Mouse (Mus musculus) right cerebral cortex, postnatal 10 days (tissue): ENCODE results near the gene Pkig.

Source experiments
- DNase-seq, 2 experiments: peaks; one replicate each; pipeline ENCODE4 v3.0.0; 2021; ENCODE audit warnings: low spot score in 2 of 2

The Pkig gene

DNA sequence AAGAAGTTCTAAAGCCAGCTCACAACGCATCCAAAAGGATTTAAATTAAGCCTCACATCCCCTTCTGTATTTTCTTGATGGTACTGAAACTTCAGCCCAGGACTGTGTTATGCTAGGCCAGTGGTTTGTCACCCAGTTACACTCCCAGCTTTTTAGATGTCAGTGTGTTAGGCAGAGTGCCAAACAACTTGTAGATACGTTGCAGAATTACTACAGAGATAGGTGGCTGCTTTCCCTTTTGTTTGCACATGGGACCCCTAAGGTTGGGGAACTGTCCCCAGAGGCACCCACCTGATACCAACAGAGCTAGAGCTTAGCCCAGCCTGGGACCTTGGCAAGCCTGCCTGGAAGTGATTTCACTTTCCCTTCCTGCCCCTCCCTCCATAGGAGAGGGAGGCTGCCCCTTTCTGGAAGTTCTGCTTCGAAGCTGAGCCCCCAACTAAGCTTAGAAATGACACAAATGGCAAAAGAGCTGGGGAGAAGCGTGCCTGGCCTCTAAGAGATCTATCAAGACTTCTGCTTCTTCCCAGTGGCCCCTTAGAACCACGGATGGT, 52.5 kb downstream of the Pkig start:
- no peak for DNase-seq

DNA sequence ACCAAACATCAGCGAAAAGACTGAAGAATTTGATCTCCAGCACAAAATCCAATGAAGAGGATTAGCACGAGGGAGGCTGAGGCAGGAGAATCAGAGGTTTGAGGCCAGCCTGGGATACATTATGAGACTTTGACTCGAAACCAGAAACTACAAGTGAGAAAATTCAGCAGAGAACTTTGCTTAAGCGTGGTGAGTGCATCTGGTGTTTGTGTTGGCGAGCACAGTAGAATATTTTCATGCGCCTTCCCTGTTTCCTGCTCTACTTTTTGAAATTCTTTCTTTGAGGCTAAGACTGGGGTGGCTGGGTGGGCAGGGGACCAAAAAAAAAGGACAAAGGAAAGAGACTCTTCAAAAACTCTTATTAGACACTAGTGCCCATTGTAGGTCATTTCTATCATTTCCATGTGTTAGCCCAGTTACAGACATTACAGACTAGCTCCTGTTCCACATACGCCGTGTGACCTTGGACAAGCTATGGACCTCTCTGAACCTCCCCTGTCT, 53.2 kb downstream of the Pkig start:
- DNase-seq: no peak

DNA sequence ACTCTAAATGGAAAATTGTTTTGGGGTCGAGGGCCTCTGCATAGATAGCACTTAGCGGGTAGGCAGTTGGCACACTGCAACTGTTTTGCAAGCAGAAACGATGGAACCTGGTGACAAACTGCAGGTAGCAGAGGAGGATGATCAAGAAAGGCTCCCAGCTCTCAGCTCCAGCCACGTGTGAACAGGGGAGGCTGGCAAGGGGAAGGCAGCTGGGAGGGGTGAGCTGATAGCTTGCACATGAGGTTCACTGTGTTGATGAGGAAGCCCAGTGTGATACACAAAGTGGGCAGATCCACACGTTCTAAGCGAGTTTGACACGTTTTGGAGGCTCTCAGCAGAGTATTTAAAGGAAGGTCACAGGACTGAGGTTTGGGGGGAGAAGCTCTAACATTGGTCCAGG, 54.3 kb downstream of the Pkig start:
- no peak for DNase-seq

DNA sequence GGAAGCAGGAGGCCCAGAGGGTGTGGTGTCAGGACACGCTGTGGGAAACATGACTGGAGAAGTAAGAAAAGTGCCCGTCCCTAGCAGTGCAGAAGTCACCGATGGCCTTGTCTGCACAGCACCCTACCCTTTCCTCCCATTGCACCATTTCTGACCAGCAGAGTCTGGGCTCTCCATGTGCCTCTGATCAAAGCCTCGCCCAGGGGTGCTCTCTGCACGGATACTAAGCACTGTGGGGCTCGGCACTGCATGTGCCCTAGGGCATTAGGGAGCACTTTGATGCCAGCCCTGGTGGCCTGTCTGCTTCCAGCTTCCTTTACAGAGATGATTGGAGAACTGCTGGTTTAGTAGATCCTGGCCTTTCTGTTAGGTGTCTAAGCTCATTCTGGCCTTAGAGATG, 54.7 kb downstream of the Pkig start:
- no peak for DNase-seq

DNA sequence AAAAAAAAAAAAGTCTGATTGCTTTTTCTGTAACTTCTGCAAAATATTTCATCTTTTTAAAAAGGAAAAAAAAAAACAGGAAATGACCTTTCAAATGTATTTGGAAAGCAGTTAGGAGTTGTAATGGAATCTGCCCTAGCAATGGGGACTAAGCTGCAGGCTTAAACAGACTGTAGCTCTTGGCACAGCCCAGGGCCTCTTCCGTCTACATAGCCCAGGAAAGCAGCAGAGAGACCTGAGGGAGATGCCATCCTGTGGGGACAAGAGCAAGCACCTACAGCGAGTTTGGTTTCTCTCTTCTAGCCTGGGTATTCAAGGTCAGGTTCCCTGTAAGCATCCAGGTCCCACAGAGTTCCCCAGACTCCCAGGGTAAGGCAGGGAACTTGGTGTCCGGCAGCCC, 55.2 kb downstream of the Pkig start:
- DNase-seq: no peak

DNA sequence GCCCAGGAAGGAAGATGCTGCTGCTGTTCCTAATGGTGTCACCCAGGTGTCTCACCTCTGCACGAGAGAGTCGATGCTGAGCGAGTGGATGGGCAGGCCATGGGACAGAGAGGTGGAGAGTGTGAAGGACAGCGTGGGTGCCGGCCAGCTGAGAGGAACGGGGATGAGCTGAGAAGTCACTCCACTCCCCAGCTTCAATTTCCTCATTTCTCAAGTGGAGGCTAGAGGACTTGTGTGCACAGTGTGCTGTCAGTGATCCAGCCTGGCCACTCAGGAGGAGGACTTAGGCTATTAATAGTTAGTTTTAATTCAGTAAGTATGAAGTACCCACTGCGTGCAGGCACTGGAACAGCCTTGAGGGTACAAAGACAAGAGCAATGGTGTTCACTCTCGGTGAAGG, 58.3 kb downstream of the Pkig start:
- DNase-seq: no peak

DNA sequence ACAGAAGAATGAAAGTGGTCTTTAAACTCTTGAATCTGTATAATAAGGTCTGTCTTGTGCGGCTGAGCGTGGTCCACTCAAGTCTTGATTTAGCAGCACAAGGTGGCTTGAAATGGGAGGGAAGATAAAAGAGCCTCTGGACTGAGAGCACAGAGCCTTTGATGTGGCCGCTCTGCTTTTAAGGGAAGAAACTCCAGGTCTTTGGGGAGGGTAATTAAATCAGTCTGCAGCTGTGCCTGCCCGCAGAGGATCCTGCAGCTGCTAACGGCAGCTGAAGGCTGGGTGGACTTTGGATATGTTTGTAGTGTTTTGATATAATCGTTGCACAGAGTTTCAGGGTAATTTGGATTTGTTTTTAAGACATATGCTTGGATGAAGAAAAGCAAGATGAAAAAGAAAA, 58.7 kb downstream of the Pkig start:
- no peak for DNase-seq

DNA sequence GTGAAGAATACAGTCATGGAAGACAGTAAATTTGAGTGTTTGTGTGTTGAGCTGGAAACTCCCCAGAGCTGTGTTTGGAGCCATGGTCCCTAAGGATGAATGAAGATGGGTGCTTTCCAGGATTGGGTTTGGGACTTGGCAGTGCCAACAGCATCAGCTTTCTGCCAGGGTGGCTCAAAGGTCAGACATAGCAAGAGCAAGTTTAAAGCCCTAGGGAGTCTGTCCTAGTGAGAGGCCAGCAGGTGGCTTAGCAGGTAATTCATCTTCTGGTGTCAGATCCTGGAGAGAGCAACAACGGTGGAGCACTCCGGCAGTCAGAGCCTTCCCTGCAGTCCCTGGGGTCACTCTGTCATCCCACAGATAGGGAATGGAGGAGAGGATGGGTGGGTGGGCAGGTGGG, 60.3 kb downstream of the Pkig start:
- DNase-seq: no peak

DNA sequence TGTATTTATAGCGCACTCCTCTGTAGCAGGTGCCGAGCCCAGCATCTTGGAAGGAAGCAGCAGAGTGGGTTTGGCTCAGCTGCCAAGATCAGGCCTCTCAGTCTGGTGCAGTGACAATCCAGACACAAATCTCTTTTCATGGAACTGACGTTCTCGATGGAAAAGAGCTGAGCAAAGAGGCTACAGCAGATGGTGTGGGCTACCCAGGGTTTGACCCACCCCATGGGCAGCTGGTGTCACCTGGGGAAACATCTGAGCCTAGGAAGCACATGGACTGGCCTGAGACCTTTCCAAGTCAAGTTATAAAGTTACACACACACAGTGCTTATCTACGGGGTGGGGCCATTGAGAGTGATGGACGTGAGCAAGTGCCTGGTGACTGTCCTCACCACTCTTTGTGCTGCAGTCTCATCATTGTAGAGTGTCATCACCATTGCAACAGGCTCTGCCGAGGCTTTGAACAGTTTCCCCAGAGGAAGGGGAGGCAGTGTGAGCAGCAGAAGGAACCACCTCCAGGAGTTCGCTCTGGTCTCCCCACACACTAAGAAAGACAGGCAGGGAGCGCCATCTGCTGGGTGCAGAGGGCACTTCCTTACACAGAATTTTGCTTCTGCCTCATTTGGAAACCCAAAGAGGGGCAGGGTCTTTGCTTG, 60.9 kb downstream of the Pkig start:
- peak; percentile 90 to 91 for DNase-seq

DNA sequence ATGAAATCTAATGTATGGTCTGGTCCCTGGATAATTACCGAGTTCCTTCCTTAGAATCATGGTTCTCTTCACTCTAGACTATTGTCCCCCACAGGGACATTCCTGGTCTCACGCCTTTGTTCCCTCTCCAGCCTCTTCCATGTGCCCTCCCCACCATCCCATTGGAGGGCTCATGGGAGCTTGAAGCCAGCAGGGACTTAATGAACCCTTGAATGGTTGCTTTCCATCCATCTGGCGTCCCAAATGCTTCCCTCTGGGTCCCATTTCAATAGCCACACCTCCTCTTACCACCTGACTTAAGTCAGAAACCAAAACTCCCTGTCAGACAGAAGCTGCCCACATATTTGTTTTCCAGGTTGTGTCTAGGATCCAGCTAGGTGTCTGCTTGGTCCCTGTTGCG, 61.4 kb downstream of the Pkig start:
- no peak for DNase-seq

DNA sequence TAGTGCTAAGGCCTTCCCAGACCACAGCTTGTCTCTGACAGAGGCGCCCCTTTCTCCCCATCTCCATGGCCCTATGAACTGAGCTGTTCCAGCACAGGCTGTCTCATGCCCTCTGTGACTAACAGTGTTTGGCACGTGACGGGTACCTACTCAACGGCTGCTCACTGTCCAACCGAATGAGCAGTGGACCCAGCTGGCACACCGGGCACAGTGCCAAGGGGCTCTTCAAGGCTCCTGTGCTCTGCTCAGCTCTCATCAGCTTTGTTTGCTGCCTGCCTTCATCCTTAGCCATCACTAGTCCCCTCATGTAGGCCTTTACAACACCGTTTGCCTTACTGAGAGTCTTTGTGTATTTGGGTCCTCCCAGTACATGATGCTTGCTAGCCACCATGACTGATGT, 64.4 kb downstream of the Pkig start:
- peak; percentile 82 to 87 for DNase-seq

DNA sequence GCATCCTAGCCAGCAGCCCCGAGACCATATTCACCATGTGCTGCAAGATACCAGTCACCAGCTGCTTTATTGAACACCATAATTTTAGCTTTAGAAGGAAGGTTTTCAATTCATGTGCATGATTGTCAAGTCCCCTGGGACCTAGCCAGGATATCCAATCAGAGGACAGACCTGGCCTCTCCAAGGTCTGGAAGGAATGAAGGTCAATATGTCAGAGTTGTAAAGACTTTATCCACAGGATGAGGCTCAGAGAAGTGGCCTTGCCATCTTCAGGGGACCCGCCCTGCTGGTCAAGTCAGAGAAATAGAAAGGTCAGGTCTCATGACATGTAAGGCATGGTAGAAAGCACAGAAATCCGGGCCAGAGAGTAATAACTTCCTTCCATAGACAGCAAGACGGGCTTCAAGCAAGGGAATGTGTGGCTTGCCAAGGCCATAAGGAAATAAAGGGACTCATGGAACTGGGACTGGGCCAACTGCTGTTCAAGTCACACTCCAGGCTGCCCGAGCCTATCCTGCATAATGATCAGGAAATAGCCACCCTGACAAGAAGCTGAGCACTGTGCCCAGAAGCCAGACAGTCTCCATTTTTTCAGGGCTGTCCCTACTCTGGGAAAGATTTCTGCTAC, 68.7 kb downstream of the Pkig start:
- no peak for DNase-seq

DNA sequence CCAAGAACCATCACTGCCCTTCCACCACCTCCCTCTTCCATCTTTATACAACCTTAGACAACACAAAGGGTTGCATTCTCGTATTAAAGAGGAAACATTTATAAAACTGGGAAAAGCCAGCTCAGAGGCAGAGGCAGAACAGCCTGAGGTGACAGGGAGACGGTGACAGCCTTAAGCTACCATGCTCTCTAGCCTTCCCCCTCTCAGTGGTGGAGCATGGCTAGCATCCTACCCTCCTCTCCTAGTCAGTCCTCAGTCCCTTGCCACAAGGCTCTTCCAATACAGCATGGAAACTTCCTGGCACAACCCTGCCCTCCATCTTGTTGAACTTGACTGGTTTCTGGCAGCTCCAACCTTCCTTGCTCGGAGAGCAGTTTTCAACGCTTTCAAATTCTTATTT, 70.1 kb downstream of the Pkig start:
- no peak for DNase-seq

DNA sequence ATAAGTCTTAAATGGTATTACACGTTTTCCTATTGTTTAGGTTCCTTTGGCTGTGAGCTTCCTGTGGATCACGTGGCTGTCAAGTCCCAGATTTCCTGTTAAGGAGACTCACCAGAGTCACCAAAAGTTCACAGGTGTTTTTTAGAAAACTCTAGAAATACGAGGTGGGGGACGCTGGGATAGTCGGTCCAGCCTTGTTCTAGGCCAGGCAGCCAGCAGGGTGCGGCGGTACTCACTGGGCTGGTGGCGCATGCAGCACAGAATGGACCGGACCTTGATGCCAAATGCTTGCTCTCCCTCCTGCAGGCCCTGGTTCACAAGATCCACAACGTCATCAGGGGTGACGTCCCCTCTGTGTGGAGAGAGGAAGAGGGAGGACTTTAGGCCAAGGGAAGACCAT, 73.8 kb downstream of the Pkig start:
- no peak for DNase-seq

DNA sequence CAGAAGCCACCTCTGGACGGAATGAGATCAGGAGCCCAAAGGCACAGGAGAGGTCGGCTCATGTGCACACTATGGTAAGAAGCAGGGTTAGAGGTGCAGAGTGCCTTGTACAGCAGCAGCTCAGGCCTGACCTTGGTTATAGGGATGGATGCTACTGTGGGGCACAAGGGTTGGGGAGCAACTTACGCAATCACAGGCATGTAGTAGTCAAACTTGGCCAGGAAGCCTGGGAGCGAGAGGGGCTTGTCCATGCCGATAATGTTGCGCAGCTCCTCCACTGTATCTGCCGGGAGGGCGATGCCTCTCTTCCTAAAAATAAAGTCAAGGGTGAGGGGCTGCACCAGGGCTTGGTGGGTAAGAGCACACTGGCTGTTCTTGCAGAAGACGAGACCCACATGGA, 77.0 kb downstream of the Pkig start:
- no peak for DNase-seq

DNA sequence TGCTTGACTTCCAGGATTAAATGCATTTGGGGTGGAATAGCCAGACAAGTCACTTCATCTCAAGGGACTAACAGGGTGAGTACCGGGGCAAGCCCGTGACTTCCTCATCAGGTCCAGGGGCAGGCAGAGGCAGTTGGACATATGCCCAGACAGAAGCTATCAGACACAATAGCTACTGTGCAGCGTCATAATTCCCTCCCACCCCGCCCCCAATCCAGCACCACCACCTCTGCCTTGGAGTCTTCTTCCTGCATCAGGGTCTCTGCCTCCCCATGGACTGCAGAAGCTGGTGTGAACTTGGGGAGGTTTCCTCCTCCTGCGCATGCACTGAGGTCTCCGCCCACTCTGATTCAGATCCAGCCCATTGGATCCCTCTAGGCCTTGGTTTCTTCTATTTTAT, 77.8 kb downstream of the Pkig start:
- no peak for DNase-seq

DNA sequence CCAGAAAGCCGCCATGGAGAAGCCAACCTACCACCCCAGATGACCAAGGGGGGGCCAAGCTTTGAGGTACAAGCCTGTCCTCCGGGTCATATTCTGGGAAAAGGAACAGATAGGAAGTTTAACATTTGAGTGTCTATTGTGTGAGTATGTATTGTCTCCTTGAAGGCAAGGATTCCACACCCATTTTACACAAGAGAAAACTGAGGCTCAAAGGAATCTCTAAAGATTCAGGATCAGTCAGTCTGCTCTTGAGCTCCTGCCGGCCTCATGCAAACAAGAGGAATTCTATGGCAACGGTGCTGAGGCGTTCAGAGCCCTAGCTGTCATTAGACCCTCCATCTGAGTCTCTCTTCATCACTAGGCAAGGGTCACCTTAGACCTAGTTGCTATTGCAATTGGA, 84.5 kb downstream of the Pkig start:
- no peak for DNase-seq

DNA sequence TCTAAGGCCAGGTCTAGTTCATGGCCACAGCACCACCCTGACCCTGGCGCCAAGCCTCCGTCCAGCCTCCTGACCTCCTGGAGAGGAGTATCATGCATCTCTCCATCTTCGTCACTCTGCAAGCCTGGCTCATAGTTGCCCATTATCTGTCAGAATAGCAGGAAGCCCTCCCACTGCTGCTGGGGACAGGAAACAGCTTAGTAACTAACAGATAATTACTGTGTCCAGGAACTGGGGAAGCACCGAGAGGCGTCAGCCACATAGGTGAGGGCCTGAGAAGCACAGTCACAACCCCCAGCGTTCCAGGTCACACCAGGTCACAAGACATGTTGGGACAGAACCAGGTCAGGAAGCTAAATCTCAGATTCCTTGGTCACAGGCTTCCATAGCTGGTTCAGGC, 85.2 kb downstream of the Pkig start:
- no peak for DNase-seq

DNA sequence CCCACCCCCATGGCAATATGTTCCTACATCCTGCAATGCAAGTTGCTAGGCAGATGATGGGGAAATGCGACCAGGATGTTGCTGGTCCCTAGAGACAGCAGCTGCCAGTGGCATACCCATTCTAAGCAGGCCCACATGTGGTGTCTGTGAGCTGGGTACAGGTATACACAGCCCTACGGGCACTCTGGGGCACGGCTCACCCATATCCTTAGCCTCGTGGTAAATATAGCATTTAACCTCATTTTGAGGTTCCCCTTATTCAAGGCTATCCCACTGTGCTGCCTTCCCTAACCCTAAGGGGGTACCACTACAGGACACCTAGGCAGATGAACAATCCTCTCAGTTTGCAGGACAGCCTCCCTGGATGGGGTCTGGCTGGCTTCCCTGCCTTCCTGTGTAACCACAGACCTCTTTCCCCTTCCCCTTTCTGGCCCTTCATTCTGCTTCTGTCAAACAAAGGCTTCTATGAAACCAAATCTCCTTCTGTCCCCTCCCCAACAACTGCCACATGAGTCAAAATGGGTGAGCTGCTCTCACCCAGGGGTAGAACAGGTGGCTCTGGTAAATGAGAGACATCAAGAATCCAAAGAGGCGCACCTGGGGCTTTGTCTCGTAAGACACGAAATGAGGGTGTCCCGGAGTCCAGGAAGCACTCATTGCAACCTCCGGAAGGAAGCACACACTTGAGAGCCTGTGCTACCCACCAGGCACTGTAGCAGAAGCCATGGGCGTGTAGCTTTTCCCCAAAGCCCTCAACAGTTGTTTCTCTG, 86.8 kb downstream of the Pkig start:
- no peak for DNase-seq

DNA sequence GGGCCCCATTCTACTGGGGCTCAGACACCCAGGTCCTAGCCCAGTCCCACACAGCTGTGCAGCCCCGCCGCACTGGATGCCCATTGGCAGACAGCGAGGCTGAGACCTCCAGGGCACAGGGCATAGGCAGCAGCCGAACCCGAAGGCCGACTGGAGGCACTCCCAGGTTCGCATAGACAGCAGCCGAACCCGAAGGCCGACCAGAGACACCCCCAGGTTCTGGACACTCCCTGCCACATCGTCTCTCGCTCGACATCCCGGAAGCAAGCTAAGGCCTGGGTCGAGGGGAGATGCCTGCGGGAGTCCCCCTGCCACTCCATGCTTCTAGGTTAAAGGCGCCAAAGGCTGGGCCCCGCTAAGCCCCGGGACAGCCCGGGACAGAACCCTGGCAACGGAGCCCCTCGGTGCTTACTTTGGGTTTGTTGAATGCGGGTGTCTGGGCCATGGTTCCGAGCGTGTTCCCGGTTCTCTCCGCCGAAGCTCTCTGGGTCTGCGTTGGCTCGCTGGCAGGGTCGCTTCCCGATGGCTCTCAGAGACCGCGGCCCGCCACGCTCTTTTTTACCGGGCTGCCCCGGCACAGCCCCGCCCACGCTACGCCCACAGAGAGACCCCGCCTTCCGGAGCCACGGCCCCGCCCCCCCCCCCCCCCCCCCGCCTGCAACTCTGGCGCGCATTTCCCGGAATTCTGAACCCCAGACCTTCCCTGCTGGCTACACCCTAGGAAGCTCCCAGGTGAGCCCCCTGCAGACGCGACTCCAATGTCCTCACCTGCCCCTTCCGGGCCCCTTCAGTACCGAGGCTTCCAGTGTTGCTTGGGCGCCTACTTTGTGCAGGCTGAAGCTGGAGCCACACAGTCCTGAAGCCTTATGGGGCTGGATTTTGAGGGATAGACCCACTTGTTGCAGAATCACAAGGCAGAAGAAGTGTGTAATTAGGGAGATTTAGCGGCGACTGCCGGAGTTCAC, 91.7 kb downstream of the Pkig start, which contains the start of gene Ada:
TSS of gene Ada (minus strand) at position 593 of the 965 bp plus-strand sequence.
- peak; percentile 52 to 68 for DNase-seq

DNA sequence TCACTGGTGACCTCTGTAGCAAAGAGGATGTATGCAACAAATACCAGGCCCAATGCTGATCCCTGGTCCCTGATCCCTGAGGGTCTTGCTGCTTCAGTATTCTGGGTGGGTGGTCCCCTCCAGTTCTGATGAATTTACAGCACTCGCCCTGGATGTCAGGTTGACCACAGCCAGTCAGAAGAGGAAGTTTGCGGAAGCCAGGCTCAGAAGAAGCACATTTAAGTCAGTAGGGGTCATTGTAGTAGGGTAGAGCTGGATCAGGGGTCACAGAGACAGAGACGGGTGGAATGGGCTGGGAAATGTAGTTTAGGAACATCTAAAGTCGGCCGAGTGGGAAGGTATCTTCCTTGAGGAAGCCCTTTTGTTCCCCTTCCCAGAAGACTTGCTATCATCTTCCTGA, 96.0 kb downstream of the Pkig start:
- no peak for DNase-seq
